Mouse (Mus musculus) CH12.LX (cell line): ENCODE measurements at regions not wholly inside any gene's neighbourhood (a gene's known extent, or its start where the extent isn't known, plus 50 kb on each side); places are given as distances from the start of the nearest gene placed in this dataset.

Source experiments
- CTCF ChIP-seq, 2 experiments: IDR thresholded peaks in 1 of 2; conservative IDR thresholded peaks in 1 of 2; 2 replicates each; pipeline ENCODE4 v1.5.1; 2011 to 2012; ENCODE audit warnings: low read depth in 2 of 2, low read length in 2 of 2, improper control_type of control experiment in 1 of 2, inconsistent platforms in 1 of 2, mild to moderate bottlenecking in 1 of 2, moderate library complexity in 1 of 2
- IRF4 ChIP-seq: IDR thresholded peaks from 2 replicates; pipeline ENCODE4 v1.6.1; 2014; ENCODE audit warnings: low read depth, mild to moderate bottlenecking, inconsistent platforms, low read length, improper control_type of control experiment
- POLR2A ChIP-seq: IDR thresholded peaks from 2 replicates; pipeline ENCODE4 v1.6.1; 2011; ENCODE audit warnings: low read depth, mild to moderate bottlenecking, improper control_type of control experiment, low read length
- POLR2AphosphoS2 ChIP-seq: IDR thresholded peaks from 2 replicates; pipeline ENCODE4 v1.6.1; 2011; ENCODE audit warnings: low read depth, low read length, improper control_type of control experiment

DNA sequence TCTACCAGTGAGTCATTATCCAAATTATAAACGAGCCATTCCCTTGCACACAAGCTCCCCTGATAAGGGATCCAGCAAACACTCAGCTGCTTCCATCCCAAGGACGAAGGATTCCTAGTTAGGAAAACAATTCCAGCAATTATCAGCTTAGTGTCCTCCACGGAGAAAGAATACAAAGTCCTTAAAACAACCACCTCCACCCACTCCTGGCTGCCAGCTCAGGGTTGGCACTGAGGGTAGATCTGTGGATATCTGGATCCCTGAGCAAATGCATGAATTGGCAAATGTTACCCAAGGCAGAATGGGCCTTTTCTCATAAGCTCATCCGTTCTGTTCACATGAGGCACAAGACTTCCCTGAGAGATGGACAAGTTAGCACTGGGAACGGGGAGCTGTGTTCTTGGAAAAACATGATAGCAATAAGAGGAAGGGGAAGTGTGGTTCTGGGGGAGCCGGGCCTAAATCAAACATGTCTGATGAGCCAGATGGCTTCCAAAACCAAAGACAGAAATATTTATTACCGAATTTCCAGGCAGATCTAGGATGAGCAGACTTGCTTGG lies 368.1 kb upstream of the Runx1 start:
- TF ChIP-seq POLR2A (no peak), CTCF (conservative IDR thresholded peaks at IDR 0.05 in 1 of 2, IDR thresholded peaks at IDR 0.05 in 1 of 2; ENCODE audit: low read depth in 2 of 2, low read length in 2 of 2) (no peak), IRF4 (no peak), POLR2AphosphoS2 (no peak)
